In genomic region chr8:104479091-104479490, GRCm38 (mm10) we compare ENCODE assay signal across 16 mouse cellular contexts. TPM values are rescaled to one million over a fixed set of nuclear protein-coding genes. Genes with fewer than 3 reads are reported as not detected.
"Had no signal": no experiment of that assay in that cellular context is flagged by ENCODE, and none has a peak within 500 bp of the region (broad histone marks: within the 10 kb centered on the region; RNA-seq: fewer than 3 reads in every experiment).

No protein-coding gene starts in this region.

- H3K36me3 ChIP-seq: neural tube, embryonic 13.5 days; neural tube, embryonic 15.5 days; stomach, embryonic 15.5 days had no signal

- H3K4me3 ChIP-seq: neural tube, embryonic 13.5 days; neural tube, embryonic 15.5 days; stomach, embryonic 15.5 days had no signal

- DNase-seq: retina, postnatal 1 day; right cerebral cortex, adult 18-20 months; right cerebral cortex, postnatal 14 days; right cerebral cortex, postnatal 25 days; right cerebral cortex, postnatal 4 days; spleen, adult 18-20 months; thymus, adult 18-20 months; thymus, adult 2 months; thymus, postnatal 14 days; thymus, postnatal 36 days; thymus, postnatal 4 days had no signal

- H3K9ac ChIP-seq: neural tube, embryonic 13.5 days; neural tube, embryonic 15.5 days; stomach, embryonic 15.5 days had no signal

- H3K4me1 ChIP-seq: neural tube, embryonic 13.5 days; neural tube, embryonic 15.5 days; stomach, embryonic 15.5 days had no signal

- H3K27me3 ChIP-seq: neural tube, embryonic 13.5 days; neural tube, embryonic 15.5 days; stomach, embryonic 15.5 days had no signal

- H3K27ac ChIP-seq: neural tube, embryonic 13.5 days; neural tube, embryonic 15.5 days; stomach, embryonic 15.5 days; stomach, postnatal 0 days had no signal

RNA-seq across cellular contexts. Expression of gene Terb1, which starts 30.6 kb away (rescaled TPM):
- polyA plus RNA-seq: small intestine, adult 2 months had no signal
